Mouse (Mus musculus) liver, embryonic 15.5 days (tissue): ENCODE results near the gene Tbc1d30. TPM values are rescaled to one million over a fixed set of nuclear protein-coding genes. Genes with fewer than 3 reads are reported as not detected.

ENCODE experiments used
- ATAC-seq: fragments of 200-750 bp; cut with Nextera tagmentation; 2 replicates; pipeline ENCODE4 v1.8.0; 2017; ENCODE audit warnings: moderate number of reproducible peaks, mild to moderate bottlenecking, moderate library complexity; ENCODE audit not compliant: insufficient read depth
- H3K27ac ChIP-seq: fragments of 300-500 bp; sonication (generic); replicated peaks from 2 replicates; pipeline ENCODE4 v1.5.1; 2015; ENCODE audit warnings: mild to moderate bottlenecking, inconsistent platforms
- H3K27me3 ChIP-seq: fragments of 300-500 bp; sonication (generic); 2 replicates; pipeline ENCODE4 v1.6.1; 2015; ENCODE audit warnings: mild to moderate bottlenecking, inconsistent platforms
- H3K36me3 ChIP-seq: fragments of 300-500 bp; sonication (generic); replicated peaks from 2 replicates; pipeline ENCODE4 v1.6.1; 2015; ENCODE audit warnings: moderate library complexity, mild to moderate bottlenecking, inconsistent platforms
- H3K4me1 ChIP-seq: fragments of 300-500 bp; sonication (generic); replicated peaks from 2 replicates; pipeline ENCODE4 v1.6.1; 2015; ENCODE audit warnings: inconsistent platforms
- H3K4me2 ChIP-seq: fragments of 300-500 bp; sonication (generic); 2 replicates; pipeline ENCODE4 v1.6.1; 2015; ENCODE audit warnings: moderate library complexity, mild to moderate bottlenecking, inconsistent platforms
- H3K4me3 ChIP-seq: fragments of 300-500 bp; sonication (generic); replicated peaks from 2 replicates; pipeline ENCODE4 v1.5.1; 2015; ENCODE audit warnings: mild to moderate bottlenecking, inconsistent platforms
- H3K9ac ChIP-seq: fragments of 300-500 bp; sonication (generic); 2 replicates; pipeline ENCODE4 v1.6.1; 2015; ENCODE audit warnings: moderate library complexity, mild to moderate bottlenecking, inconsistent platforms
- H3K9me3 ChIP-seq: fragments of 300-500 bp; sonication (generic); replicated peaks from 2 replicates; pipeline ENCODE4 v1.6.1; 2016; ENCODE audit warnings: inconsistent platforms
- WGBS: fragments of 180-500 bp; shearing (Covaris S2); methylation state at CpG from one replicate; pipeline ENCODE4 v1.1.7; 2015; ENCODE audit warnings: mixed read lengths; ENCODE audit not compliant: insufficient replicate concordance; 5-methylcytosine and 5-hydroxymethylcytosine counted together
- polyA plus RNA-seq: library from polyadenylated mRNA; unstranded; fragments of >200 nt; fragmentation: Nextera tagmentation; extraction: Ambion mirVana; gene quantifications from 2 replicates; pipeline ENCODE4 v1.2.1, GENCODE M21; 2015

Gene Tbc1d30
- polyA plus RNA-seq, 1 experiment from 2014 or later: 0.31 TPM

GRCm38 (mm10) chr10:121263520-121264203 lies 87.4 kb downstream of the Tbc1d30 start:
- Histone ChIP-seq H3K9me3 (no peaks in the 10 kb centered on the region), H3K27ac (no peak overlapping the region), H3K4me1 (no peaks in the 10 kb centered on the region), H3K36me3 (no peaks in the 10 kb centered on the region), H3K4me2 (no peak overlapping the region; the same call in 1 of the 2 replicates), H3K9ac (no peak overlapping the region), H3K4me3 (no peak overlapping the region), H3K27me3 (no peaks in the 10 kb centered on the region)
- ATAC-seq: no peak
- WGBS: 48% methylated on average over 21 of the region's 21 CpGs

GRCm38 (mm10) chr10:121262206-121262605 lies 88.9 kb downstream of the Tbc1d30 start:
- Histone ChIP-seq H3K9ac (no peak overlapping the region), H3K36me3 (no peaks in the 10 kb centered on the region), H3K4me1 (no peaks in the 10 kb centered on the region), H3K27ac (no peak overlapping the region), H3K9me3 (no peaks in the 10 kb centered on the region), H3K27me3 (no peaks in the 10 kb centered on the region), H3K4me3 (no peak overlapping the region), H3K4me2 (no peak overlapping the region)
- WGBS: 70% methylated on average over 8 of the region's 8 CpGs
- ATAC-seq: no peak

GRCm38 (mm10) chr10:121261036-121261592 lies 90.0 kb downstream of the Tbc1d30 start:
- Histone ChIP-seq H3K27me3 (no peaks in the 10 kb centered on the region), H3K4me1 (no peaks in the 10 kb centered on the region), H3K36me3 (no peaks in the 10 kb centered on the region), H3K4me3 (no peak overlapping the region), H3K9me3 (no peaks in the 10 kb centered on the region), H3K27ac (no peak overlapping the region), H3K4me2 (no peak overlapping the region), H3K9ac (no peak overlapping the region)
- WGBS: 73% methylated on average over 6 of the region's 6 CpGs
- no peak for ATAC-seq

GRCm38 (mm10) chr10:121256115-121256825 lies 94.8 kb downstream of the Tbc1d30 start:
- Histone ChIP-seq H3K27me3 (no peaks in the 10 kb centered on the region), H3K9me3 (no peaks in the 10 kb centered on the region), H3K9ac (no peak overlapping the region), H3K27ac (no peak overlapping the region), H3K36me3 (no peaks in the 10 kb centered on the region), H3K4me1 (no peaks in the 10 kb centered on the region), H3K4me3 (no peak overlapping the region), H3K4me2 (no peak overlapping the region)
- WGBS: 21% methylated on average over 17 of the region's 17 CpGs
- no peak for ATAC-seq

- H3K4me1 ChIP-seq: no peaks in the 10 kb centered on the region
- H3K4me2 ChIP-seq: no peak overlapping the region
- no peaks in the 10 kb centered on the region for H3K36me3 ChIP-seq
- no peaks in the 10 kb centered on the region for H3K9me3 ChIP-seq
- ATAC-seq: no peak
- H3K27me3 ChIP-seq: no peaks in the 10 kb centered on the region
- WGBS: 71% methylated on average over 5 of the region's 5 CpGs
- no peak overlapping the region for H3K27ac ChIP-seq
- no peak overlapping the region for H3K9ac ChIP-seq
- no peak overlapping the region for H3K4me3 ChIP-seq
These were observed 95.6 kb downstream of the Tbc1d30 start for GRCm38 (mm10) chr10:121255465-121255864.

GRCm38 (mm10) chr10:121254343-121254742 lies 96.7 kb downstream of the Tbc1d30 start:
- Histone ChIP-seq H3K4me1 (no peaks in the 10 kb centered on the region), H3K36me3 (no peaks in the 10 kb centered on the region), H3K27me3 (no peaks in the 10 kb centered on the region), H3K9me3 (no peaks in the 10 kb centered on the region), H3K27ac (no peak overlapping the region), H3K4me2 (no peak overlapping the region), H3K4me3 (no peak overlapping the region), H3K9ac (no peak overlapping the region)
- WGBS: 64% methylated on average over 8 of the region's 8 CpGs
- ATAC-seq: no peak

GRCm38 (mm10) chr10:121252781-121253180 lies 98.3 kb downstream of the Tbc1d30 start:
- Histone ChIP-seq H3K27ac (no peak overlapping the region), H3K36me3 (no peaks in the 10 kb centered on the region), H3K9me3 (no peaks in the 10 kb centered on the region), H3K27me3 (no peaks in the 10 kb centered on the region), H3K9ac (no peak overlapping the region), H3K4me1 (no peaks in the 10 kb centered on the region), H3K4me3 (no peak overlapping the region), H3K4me2 (no peak overlapping the region)
- no peak for ATAC-seq
- 58% methylated on average over 7 of the region's 7 CpGs for WGBS

- Histone ChIP-seq H3K4me3 (no peak overlapping the region), H3K36me3 (no peaks in the 10 kb centered on the region), H3K9ac (no peak overlapping the region), H3K27ac (no peak overlapping the region), H3K27me3 (no peaks in the 10 kb centered on the region), H3K9me3 (no peaks in the 10 kb centered on the region), H3K4me2 (no peak overlapping the region), H3K4me1 (no peaks in the 10 kb centered on the region)
- ATAC-seq: no peak
- 17% methylated on average over 8 of the region's 8 CpGs for WGBS
These were observed 99.9 kb downstream of the Tbc1d30 start for GRCm38 (mm10) chr10:121251191-121251590.

GRCm38 (mm10) chr10:121249820-121250219 lies 101.3 kb downstream of the Tbc1d30 start:
- H3K4me3 ChIP-seq: no peak overlapping the region
- no peaks in the 10 kb centered on the region for H3K36me3 ChIP-seq
- no peak overlapping the region for H3K4me2 ChIP-seq
- WGBS: 72% methylated on average over 4 of the region's 4 CpGs
- H3K9ac ChIP-seq: no peak overlapping the region
- H3K9me3 ChIP-seq: no peaks in the 10 kb centered on the region
- no peak overlapping the region for H3K27ac ChIP-seq
- no peak for ATAC-seq
- H3K27me3 ChIP-seq: no peaks in the 10 kb centered on the region
- no peaks in the 10 kb centered on the region for H3K4me1 ChIP-seq

- Histone ChIP-seq H3K27me3 (no peaks in the 10 kb centered on the region), H3K9ac (no peak overlapping the region), H3K27ac (no peak overlapping the region), H3K4me3 (no peak overlapping the region), H3K4me1 (no peaks in the 10 kb centered on the region), H3K36me3 (no peaks in the 10 kb centered on the region), H3K9me3 (no peaks in the 10 kb centered on the region), H3K4me2 (no peak overlapping the region)
- 73% methylated on average over 11 of the region's 11 CpGs for WGBS
- ATAC-seq: no peak
These were observed 103.5 kb downstream of the Tbc1d30 start for GRCm38 (mm10) chr10:121247545-121247944.

- Histone ChIP-seq H3K4me2 (no peak overlapping the region), H3K27ac (no peak overlapping the region), H3K4me1 (no peaks in the 10 kb centered on the region), H3K27me3 (no peaks in the 10 kb centered on the region), H3K9me3 (no peaks in the 10 kb centered on the region), H3K4me3 (no peak overlapping the region), H3K36me3 (no peaks in the 10 kb centered on the region), H3K9ac (no peak overlapping the region)
- WGBS: 76% methylated on average over 21 of the region's 21 CpGs
- no peak for ATAC-seq
These were observed 104.1 kb downstream of the Tbc1d30 start for GRCm38 (mm10) chr10:121246971-121247370.
